Mouse (Mus musculus) megakaryocyte, embryonic 14.5 days (primary cell): ENCODE data around the gene Phlda3.

ENCODE experiments used
- FLI1 ChIP-seq: IDR thresholded peaks from 2 replicates; pipeline ENCODE4 v1.6.1; 2012; ENCODE audit warnings: low read length, inconsistent platforms, mixed read lengths
- GATA1 ChIP-seq: IDR thresholded peaks from 3 replicates; pipeline ENCODE4 v1.6.1; 2012; ENCODE audit warnings: mixed read lengths, low read length, inconsistent platforms, borderline replicate concordance

- TF ChIP-seq GATA1 (no peak), FLI1 (no peak)
These were observed 44.3 kb downstream of the Phlda3 start for GRCm38 (mm10) chr1:135810180-135810579.
